Comparison of ENCODE assay signal across 7 mouse cellular contexts in the genomic region with DNA sequence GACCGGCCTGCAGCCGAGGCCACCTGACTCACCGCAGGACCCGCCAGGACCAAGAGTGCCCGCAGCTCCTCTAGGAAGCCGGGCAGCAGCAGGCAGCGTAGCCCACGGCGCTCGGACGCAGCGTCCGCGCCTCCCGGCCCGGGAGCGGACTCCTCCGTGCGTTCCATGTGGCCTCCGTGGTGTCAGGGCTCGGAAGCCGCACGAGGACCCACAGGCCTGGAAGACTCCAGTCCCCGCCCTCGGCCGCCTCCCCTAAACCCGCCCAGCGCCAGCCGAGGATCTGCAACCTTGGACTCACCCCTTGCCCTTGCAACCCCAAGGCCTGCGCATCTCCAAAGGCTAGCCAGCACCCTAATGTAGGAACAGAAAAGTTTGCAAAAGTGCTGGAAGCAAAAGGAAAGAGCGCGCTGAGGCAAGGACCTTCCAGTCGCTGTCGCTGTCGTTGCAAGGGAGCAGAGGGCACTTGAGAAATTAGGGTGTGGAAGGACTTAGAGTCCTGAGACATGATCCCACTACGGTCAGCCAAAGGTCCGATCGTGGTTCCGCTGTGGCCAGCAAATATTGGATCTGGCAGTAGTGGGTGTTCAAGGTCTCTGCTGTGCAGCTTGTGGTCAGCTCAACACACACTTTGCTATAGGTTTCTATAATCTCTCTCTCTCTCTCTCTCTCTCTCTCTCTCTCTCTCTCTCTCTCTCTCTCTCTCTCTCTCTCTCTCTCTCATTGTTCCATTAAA. TPM values are rescaled to one million over a fixed set of nuclear protein-coding genes. Genes with fewer than 3 reads are reported as not detected.
A peak's percentile ranks its signal among the peaks of the same experiment; 100 is the strongest.
DNase-seq lines count a peak whose midpoint lies in the region; ATAC-seq lines count a peak whose summit lies in the region.

Gene Slc47a1 (minus strand): TSS at position 465 of the 733 bp plus-strand sequence.

- peaks cover 22% of the 10 kb centered on the region for H3K27me3 ChIP-seq in forebrain, embryonic 15.5 days
- peaks cover 41% of the 10 kb centered on the region for H3K27me3 ChIP-seq in hindbrain, embryonic 12.5 days
- peaks cover 45% of the 10 kb centered on the region for H3K27me3 ChIP-seq in limb, embryonic 15.5 days

- peak within 1 kb of the TSS; percentile 20 for H3K4me2 ChIP-seq in forebrain, embryonic 15.5 days (replicated peaks)
- peak within 1 kb of the TSS; percentile 46 for H3K4me2 ChIP-seq in hindbrain, embryonic 12.5 days (replicated peaks)
- peak within 1 kb of the TSS; percentile 56 for H3K4me2 ChIP-seq in limb, embryonic 15.5 days

- H3K9ac ChIP-seq in forebrain, embryonic 15.5 days (replicated peaks) = no peak within 1 kb of the TSS
- no peak within 1 kb of the TSS for H3K9ac ChIP-seq in hindbrain, embryonic 12.5 days
- H3K9ac ChIP-seq in limb, embryonic 15.5 days = no peak within 1 kb of the TSS

- peak; percentile 57 for DNase-seq in adrenal gland, postnatal 25 days
- DNase-seq in neural tube, embryonic 10.5 days (ENCODE audit: extremely low spot score, low spot score) = peak; percentile 35
- DNase-seq in spleen, postnatal 14 days (ENCODE audit: low spot score in 2 of 2) = no peak
- DNase-seq in right cerebral cortex, postnatal 14 days = no peak

- H3K4me1 ChIP-seq in forebrain, embryonic 15.5 days = peaks cover 5% of the 10 kb centered on the region; the same call in 1 of the 2 replicates
- peaks cover 5% of the 10 kb centered on the region for H3K4me1 ChIP-seq in hindbrain, embryonic 12.5 days
- H3K4me1 ChIP-seq in limb, embryonic 15.5 days = peaks cover 8% of the 10 kb centered on the region

- 19% methylated on average over 39 of the region's 39 CpGs for WGBS in forebrain, embryonic 15.5 days
- WGBS in hindbrain, embryonic 12.5 days = 17% methylated on average over 39 of the region's 39 CpGs
- 15% methylated on average over 39 of the region's 39 CpGs for WGBS in limb, embryonic 15.5 days

- no peaks in the 10 kb centered on the region for H3K9me3 ChIP-seq in forebrain, embryonic 15.5 days
- H3K9me3 ChIP-seq in hindbrain, embryonic 12.5 days (replicated peaks) = no peaks in the 10 kb centered on the region
- H3K9me3 ChIP-seq in limb, embryonic 15.5 days = no peaks in the 10 kb centered on the region

- ATAC-seq in forebrain, embryonic 15.5 days (replicated peaks) = no peak
- no peak for ATAC-seq in hindbrain, embryonic 12.5 days (ENCODE audit: low FRiP score)
- peak; percentile 40; the same call in 1 of the 2 replicates for ATAC-seq in limb, embryonic 15.5 days (ENCODE audit: insufficient number of reproducible peaks, low FRiP score, low TSS enrichment, low read depth)

- no peak within 1 kb of the TSS for H3K27ac ChIP-seq in forebrain, embryonic 15.5 days (replicated peaks)
- no peak within 1 kb of the TSS for H3K27ac ChIP-seq in hindbrain, embryonic 12.5 days
- no peak within 1 kb of the TSS for H3K27ac ChIP-seq in limb, embryonic 15.5 days

- no peaks in the 10 kb centered on the region for H3K36me3 ChIP-seq in forebrain, embryonic 15.5 days
- H3K36me3 ChIP-seq in hindbrain, embryonic 12.5 days = no peaks in the 10 kb centered on the region
- no peaks in the 10 kb centered on the region for H3K36me3 ChIP-seq in limb, embryonic 15.5 days

- peak within 1 kb of the TSS; percentile 4; the same call in 1 of the 2 replicates for H3K4me3 ChIP-seq in forebrain, embryonic 15.5 days
- peak within 1 kb of the TSS; percentile 21 for H3K4me3 ChIP-seq in hindbrain, embryonic 12.5 days
- H3K4me3 ChIP-seq in limb, embryonic 15.5 days = peak within 1 kb of the TSS; percentile 32

RNA-seq across cellular contexts. Expression of gene Slc47a1, which starts in this region (rescaled TPM):
- total RNA-seq in adrenal gland, postnatal 25 days (2021) = 1.8 and 2.1 TPM in 2 replicates
- 0.13 TPM in 1 of 2 replicates, not detected in the other for polyA plus RNA-seq in forebrain, embryonic 15.5 days (2015; fragmentation: Nextera tagmentation; extraction: Ambion mirVana)
- polyA plus RNA-seq in hindbrain, embryonic 12.5 days (2016; fragmentation: Nextera tagmentation; extraction: Ambion mirVana) = 0.10 and 0.20 TPM in 2 replicates
- polyA plus RNA-seq in limb, embryonic 15.5 days (2015; fragmentation: Nextera tagmentation; extraction: Ambion mirVana) = 0.97 and 1.6 TPM in 2 replicates

Comparison
In these comparisons a context has a peak if more than half of its experiments do, and no peak if none do; other contexts are left out.
1. DNase-seq: peak in adrenal gland, postnatal 25 days (single experiment) and neural tube, embryonic 10.5 days (single experiment); none in spleen, postnatal 14 days (0 of 2) and right cerebral cortex, postnatal 14 days (single experiment).
2. Peak in every context shown above with its lines, with median percentiles within 50 percentile points of each other: H3K4me2 ChIP-seq and H3K4me3 ChIP-seq.